Mouse (Mus musculus) heart, embryonic 12.5 days (tissue): ENCODE results near the gene Trp53rka. TPM values are rescaled to one million over a fixed set of nuclear protein-coding genes. Genes with fewer than 3 reads are reported as not detected.
A peak's percentile ranks its signal among the peaks of the same experiment; 100 is the strongest.

Source experiments
- ATAC-seq: fragments of 200-750 bp; cut with Nextera tagmentation; 2 replicates; pipeline ENCODE4 v1.8.0; 2017; ENCODE audit warnings: moderate TSS enrichment, moderate library complexity; ENCODE audit not compliant: insufficient number of reproducible peaks, low FRiP score
- H3K27ac ChIP-seq: fragments of 300-500 bp; sonication (generic); 2 replicates; pipeline ENCODE4 v1.5.1; 2016; ENCODE audit warnings: mild to moderate bottlenecking, moderate library complexity; ENCODE audit not compliant: poor library complexity, severe bottlenecking
- H3K27me3 ChIP-seq: fragments of 300-500 bp; sonication (generic); replicated peaks from 2 replicates; pipeline ENCODE4 v1.6.1; 2016; ENCODE audit warnings: mild to moderate bottlenecking, moderate library complexity
- H3K36me3 ChIP-seq: fragments of 300-500 bp; sonication (generic); 2 replicates; pipeline ENCODE4 v1.6.1; 2016; ENCODE audit warnings: mild to moderate bottlenecking, moderate library complexity
- H3K4me1 ChIP-seq: fragments of 300-500 bp; sonication (generic); replicated peaks from 2 replicates; pipeline ENCODE4 v1.6.1; 2016; ENCODE audit warnings: mild to moderate bottlenecking
- H3K4me2 ChIP-seq: fragments of 300-500 bp; sonication (generic); 2 replicates; pipeline ENCODE4 v1.6.1; 2016; ENCODE audit warnings: mild to moderate bottlenecking, moderate library complexity
- H3K4me3 ChIP-seq: fragments of 300-500 bp; sonication (generic); 2 replicates; pipeline ENCODE4 v1.5.1; 2016; ENCODE audit warnings: mild to moderate bottlenecking
- H3K9ac ChIP-seq: fragments of 300-500 bp; sonication (generic); 2 replicates; pipeline ENCODE4 v1.6.1; 2016; ENCODE audit warnings: mild to moderate bottlenecking, moderate library complexity
- H3K9me3 ChIP-seq: fragments of 300-500 bp; sonication (generic); replicated peaks from 2 replicates; pipeline ENCODE4 v1.6.1; 2016; ENCODE audit warnings: mild to moderate bottlenecking, moderate library complexity
- WGBS: fragments of 180-500 bp; shearing (Covaris S2); methylation state at CpG from one replicate; pipeline ENCODE4 v1.1.7; 2016; 5-methylcytosine and 5-hydroxymethylcytosine counted together
- polyA plus RNA-seq: library from polyadenylated mRNA; unstranded; fragments of >200 nt; fragmentation: Nextera tagmentation; extraction: Ambion mirVana; gene quantifications from 2 replicates; pipeline ENCODE4 v1.2.1, GENCODE M21; 2016

Trp53rka gene
- polyA plus RNA-seq, 1 experiment from 2014 or later: 22.6 TPM

GRCm38 (mm10) chr2:165485826-165486225 lies 7.3 kb downstream of the Trp53rka start:
- no peak for ATAC-seq
- no peaks in the 10 kb centered on the region for H3K9me3 ChIP-seq
- H3K36me3 ChIP-seq: peaks cover 29% of the 10 kb centered on the region
- H3K27me3 ChIP-seq: peaks cover 6% of the 10 kb centered on the region; the same call in 1 of the 2 replicates
- 70% methylated on average over 3 of the region's 3 CpGs for WGBS
- no peak overlapping the region for H3K4me2 ChIP-seq
- no peak overlapping the region for H3K9ac ChIP-seq
- no peak overlapping the region for H3K4me3 ChIP-seq
- peaks cover 13% of the 10 kb centered on the region for H3K4me1 ChIP-seq
- no peak overlapping the region for H3K27ac ChIP-seq

- H3K4me3 ChIP-seq: no peak overlapping the region
- H3K9ac ChIP-seq: no peak overlapping the region
- no peaks in the 10 kb centered on the region for H3K9me3 ChIP-seq
- ATAC-seq: no peak
- peaks cover 9% of the 10 kb centered on the region; the same call in 1 of the 2 replicates for H3K27me3 ChIP-seq
- 47% methylated on average over 6 of the region's 6 CpGs for WGBS
- no peak overlapping the region for H3K27ac ChIP-seq
- H3K36me3 ChIP-seq: peaks cover 12% of the 10 kb centered on the region
- no peak overlapping the region for H3K4me2 ChIP-seq
- H3K4me1 ChIP-seq: peaks cover 13% of the 10 kb centered on the region
Observed at GRCm38 (mm10) chr2:165484152-165484551, 9.0 kb downstream of the Trp53rka start.

- Histone ChIP-seq H3K27ac (no peak overlapping the region), H3K36me3 (no peaks in the 10 kb centered on the region), H3K4me1 (peaks cover 12% of the 10 kb centered on the region), H3K4me2 (no peak overlapping the region), H3K27me3 (peaks cover 9% of the 10 kb centered on the region; the same call in 1 of the 2 replicates), H3K9ac (no peak overlapping the region), H3K4me3 (no peak overlapping the region), H3K9me3 (no peaks in the 10 kb centered on the region)
- WGBS: 57% methylated on average over 8 of the region's 8 CpGs
- ATAC-seq: no peak
Observed at GRCm38 (mm10) chr2:165482003-165482402, 11.1 kb downstream of the Trp53rka start.

- H3K27me3 ChIP-seq: peaks cover 53% of the 10 kb centered on the region
- no peak overlapping the region for H3K4me2 ChIP-seq
- no peak for ATAC-seq
- 60% methylated on average over 5 of the region's 5 CpGs for WGBS
- H3K4me1 ChIP-seq: peaks cover 7% of the 10 kb centered on the region
- H3K27ac ChIP-seq: no peak overlapping the region
- no peaks in the 10 kb centered on the region for H3K36me3 ChIP-seq
- no peak overlapping the region for H3K9ac ChIP-seq
- no peak overlapping the region for H3K4me3 ChIP-seq
- H3K9me3 ChIP-seq: no peaks in the 10 kb centered on the region
Observed at GRCm38 (mm10) chr2:165475850-165476249, 17.3 kb downstream of the Trp53rka start.

GRCm38 (mm10) chr2:165475412-165475811 lies 17.7 kb downstream of the Trp53rka start:
- no peak overlapping the region for H3K4me2 ChIP-seq
- H3K4me3 ChIP-seq: no peak overlapping the region
- no peaks in the 10 kb centered on the region for H3K9me3 ChIP-seq
- H3K4me1 ChIP-seq: peaks cover 7% of the 10 kb centered on the region
- no peaks in the 10 kb centered on the region for H3K36me3 ChIP-seq
- H3K27ac ChIP-seq: no peak overlapping the region
- WGBS: 73% methylated on average over 7 of the region's 7 CpGs
- ATAC-seq: no peak
- H3K27me3 ChIP-seq: peaks cover 57% of the 10 kb centered on the region
- no peak overlapping the region for H3K9ac ChIP-seq

GRCm38 (mm10) chr2:165473003-165473402 lies 20.1 kb downstream of the Trp53rka start, which contains the start of gene Slc13a3:
Slc13a3 (minus strand) TSS chr2:165473230.
- H3K27me3 ChIP-seq: peaks cover 70% of the 10 kb centered on the region
- H3K36me3 ChIP-seq: no peaks in the 10 kb centered on the region
- no peak within 1 kb of the TSS for H3K27ac ChIP-seq
- H3K4me3 ChIP-seq: peak within 1 kb of the TSS; percentile 21; the same call in 1 of the 2 replicates
- peaks cover 7% of the 10 kb centered on the region for H3K4me1 ChIP-seq
- no peak within 1 kb of the TSS for H3K9ac ChIP-seq
- H3K4me2 ChIP-seq: peak within 1 kb of the TSS; percentile 62
- WGBS: 2% methylated on average over 35 of the region's 35 CpGs
- peak; percentile 53; the same call in 1 of the 2 replicates for ATAC-seq
- no peaks in the 10 kb centered on the region for H3K9me3 ChIP-seq

GRCm38 (mm10) chr2:165471943-165472342 lies 21.2 kb downstream of the Trp53rka start:
- Histone ChIP-seq H3K4me1 (peaks cover 7% of the 10 kb centered on the region), H3K9me3 (no peaks in the 10 kb centered on the region), H3K27ac (no peak overlapping the region), H3K27me3 (peaks cover 70% of the 10 kb centered on the region), H3K9ac (no peak overlapping the region), H3K4me2 (no peak overlapping the region), H3K36me3 (no peaks in the 10 kb centered on the region), H3K4me3 (no peak overlapping the region)
- no peak for ATAC-seq
- 73% methylated on average over 11 of the region's 11 CpGs for WGBS

- H3K4me2 ChIP-seq: no peak overlapping the region
- H3K9me3 ChIP-seq: no peaks in the 10 kb centered on the region
- no peak overlapping the region for H3K27ac ChIP-seq
- H3K36me3 ChIP-seq: no peaks in the 10 kb centered on the region
- WGBS: 29% methylated on average over 5 of the region's 5 CpGs
- peaks cover 7% of the 10 kb centered on the region for H3K4me1 ChIP-seq
- ATAC-seq: no peak
- H3K4me3 ChIP-seq: no peak overlapping the region
- H3K9ac ChIP-seq: no peak overlapping the region
- peaks cover 63% of the 10 kb centered on the region for H3K27me3 ChIP-seq
Observed at GRCm38 (mm10) chr2:165470167-165470566, 23.0 kb downstream of the Trp53rka start.

GRCm38 (mm10) chr2:165467824-165468452 lies 25.2 kb downstream of the Trp53rka start:
- Histone ChIP-seq H3K27me3 (peaks cover 42% of the 10 kb centered on the region), H3K9ac (no peak overlapping the region), H3K36me3 (no peaks in the 10 kb centered on the region), H3K27ac (no peak overlapping the region), H3K4me2 (no peak overlapping the region), H3K4me3 (no peak overlapping the region), H3K4me1 (peaks cover 3% of the 10 kb centered on the region), H3K9me3 (no peaks in the 10 kb centered on the region)
- WGBS: 47% methylated on average over 15 of the region's 15 CpGs
- peak; percentile 33; the same call in 1 of the 2 replicates for ATAC-seq

- no peaks in the 10 kb centered on the region for H3K36me3 ChIP-seq
- no peak overlapping the region for H3K27ac ChIP-seq
- 24% methylated on average over 7 of the region's 7 CpGs for WGBS
- no peaks in the 10 kb centered on the region for H3K4me1 ChIP-seq
- H3K4me3 ChIP-seq: no peak overlapping the region
- H3K9me3 ChIP-seq: no peaks in the 10 kb centered on the region
- ATAC-seq: no peak
- H3K27me3 ChIP-seq: peaks cover 38% of the 10 kb centered on the region
- no peak overlapping the region for H3K9ac ChIP-seq
- no peak overlapping the region for H3K4me2 ChIP-seq
Observed at GRCm38 (mm10) chr2:165459663-165460062, 33.5 kb downstream of the Trp53rka start.

GRCm38 (mm10) chr2:165458189-165458588 lies 34.9 kb downstream of the Trp53rka start:
- WGBS: 53% methylated on average over 5 of the region's 5 CpGs
- H3K4me2 ChIP-seq: no peak overlapping the region
- H3K27me3 ChIP-seq: peaks cover 41% of the 10 kb centered on the region
- H3K36me3 ChIP-seq: no peaks in the 10 kb centered on the region
- H3K9me3 ChIP-seq: no peaks in the 10 kb centered on the region
- H3K27ac ChIP-seq: no peak overlapping the region
- no peak overlapping the region for H3K9ac ChIP-seq
- no peak overlapping the region for H3K4me3 ChIP-seq
- no peaks in the 10 kb centered on the region for H3K4me1 ChIP-seq
- ATAC-seq: no peak

GRCm38 (mm10) chr2:165456710-165457109 lies 36.4 kb downstream of the Trp53rka start:
- Histone ChIP-seq H3K36me3 (no peaks in the 10 kb centered on the region), H3K4me3 (no peak overlapping the region), H3K27ac (no peak overlapping the region), H3K9me3 (no peaks in the 10 kb centered on the region), H3K9ac (no peak overlapping the region), H3K27me3 (peaks cover 34% of the 10 kb centered on the region), H3K4me2 (no peak overlapping the region), H3K4me1 (no peaks in the 10 kb centered on the region)
- ATAC-seq: no peak
- WGBS: 57% methylated on average over 2 of the region's 2 CpGs
